Mouse (Mus musculus) liver, embryonic 15.5 days (tissue): ENCODE measurements around the gene Arhgef2. TPM values are rescaled to one million over a fixed set of nuclear protein-coding genes. Genes with fewer than 3 reads are reported as not detected.
"Not testable (repeated sequence)": the region's sequence is repeated elsewhere in the genome, so short reads cannot be mapped to it uniquely, and the experiment has no call there.

Experiments
- ATAC-seq: fragments of 200-750 bp; cut with Nextera tagmentation; 2 replicates; pipeline ENCODE4 v1.8.0; 2017; ENCODE audit warnings: moderate number of reproducible peaks, mild to moderate bottlenecking, moderate library complexity; ENCODE audit not compliant: insufficient read depth
- H3K27ac ChIP-seq: fragments of 300-500 bp; sonication (generic); replicated peaks from 2 replicates; pipeline ENCODE4 v1.5.1; 2015; ENCODE audit warnings: mild to moderate bottlenecking, inconsistent platforms
- H3K27me3 ChIP-seq: fragments of 300-500 bp; sonication (generic); 2 replicates; pipeline ENCODE4 v1.6.1; 2015; ENCODE audit warnings: mild to moderate bottlenecking, inconsistent platforms
- H3K36me3 ChIP-seq: fragments of 300-500 bp; sonication (generic); replicated peaks from 2 replicates; pipeline ENCODE4 v1.6.1; 2015; ENCODE audit warnings: moderate library complexity, mild to moderate bottlenecking, inconsistent platforms
- H3K4me1 ChIP-seq: fragments of 300-500 bp; sonication (generic); replicated peaks from 2 replicates; pipeline ENCODE4 v1.6.1; 2015; ENCODE audit warnings: inconsistent platforms
- H3K4me2 ChIP-seq: fragments of 300-500 bp; sonication (generic); 2 replicates; pipeline ENCODE4 v1.6.1; 2015; ENCODE audit warnings: moderate library complexity, mild to moderate bottlenecking, inconsistent platforms
- H3K4me3 ChIP-seq: fragments of 300-500 bp; sonication (generic); replicated peaks from 2 replicates; pipeline ENCODE4 v1.5.1; 2015; ENCODE audit warnings: mild to moderate bottlenecking, inconsistent platforms
- H3K9ac ChIP-seq: fragments of 300-500 bp; sonication (generic); 2 replicates; pipeline ENCODE4 v1.6.1; 2015; ENCODE audit warnings: moderate library complexity, mild to moderate bottlenecking, inconsistent platforms
- H3K9me3 ChIP-seq: fragments of 300-500 bp; sonication (generic); replicated peaks from 2 replicates; pipeline ENCODE4 v1.6.1; 2016; ENCODE audit warnings: inconsistent platforms
- WGBS: fragments of 180-500 bp; shearing (Covaris S2); methylation state at CpG from one replicate; pipeline ENCODE4 v1.1.7; 2015; ENCODE audit warnings: mixed read lengths; ENCODE audit not compliant: insufficient replicate concordance; 5-methylcytosine and 5-hydroxymethylcytosine counted together
- polyA plus RNA-seq: library from polyadenylated mRNA; unstranded; fragments of >200 nt; fragmentation: Nextera tagmentation; extraction: Ambion mirVana; gene quantifications from 2 replicates; pipeline ENCODE4 v1.2.1, GENCODE M21; 2015

Arhgef2 gene
- polyA plus RNA-seq, 1 experiment from 2014 or later: 14.4 TPM

- peaks cover 35% of the 10 kb centered on the region for H3K4me1 ChIP-seq
- no peak overlapping the region for H3K4me3 ChIP-seq
- no peaks in the 10 kb centered on the region for H3K9me3 ChIP-seq
- ATAC-seq: no peak; the same call in 1 of the 2 replicates
- H3K9ac ChIP-seq: no peak overlapping the region
- peaks cover 28% of the 10 kb centered on the region for H3K36me3 ChIP-seq
- 59% methylated on average over 3 of the region's 3 CpGs for WGBS
- H3K27me3 ChIP-seq: no peaks in the 10 kb centered on the region
- no peak overlapping the region for H3K27ac ChIP-seq
- H3K4me2 ChIP-seq: no peak overlapping the region
Observed at GRCm38 (mm10) chr3:88591044-88591443, 14.7 kb upstream of the Arhgef2 start.

GRCm38 (mm10) chr3:88591950-88592731 lies 13.6 kb upstream of the Arhgef2 start:
- no peak; the same call in 1 of the 2 replicates for ATAC-seq
- no peaks in the 10 kb centered on the region for H3K27me3 ChIP-seq
- no peak overlapping the region for H3K9ac ChIP-seq
- peaks cover 17% of the 10 kb centered on the region for H3K36me3 ChIP-seq
- H3K4me1 ChIP-seq: peaks cover 35% of the 10 kb centered on the region
- H3K9me3 ChIP-seq: no peaks in the 10 kb centered on the region
- WGBS: 25% methylated on average over 9 of the region's 9 CpGs
- H3K4me3 ChIP-seq: no peak overlapping the region
- peak overlapping the region; percentile 57 for H3K4me2 ChIP-seq
- H3K27ac ChIP-seq: peak overlapping the region; percentile 53; the same call in 1 of the 2 replicates

GRCm38 (mm10) chr3:88592942-88593576 lies 12.7 kb upstream of the Arhgef2 start:
- H3K9ac ChIP-seq: no peak overlapping the region
- no peak overlapping the region for H3K27ac ChIP-seq

GRCm38 (mm10) chr3:88593893-88594580 lies 11.7 kb upstream of the Arhgef2 start:
- ATAC-seq: no peak
- H3K9me3 ChIP-seq: no peaks in the 10 kb centered on the region
- no peak overlapping the region for H3K4me2 ChIP-seq
- H3K9ac ChIP-seq: no peak overlapping the region
- H3K36me3 ChIP-seq: no peaks in the 10 kb centered on the region
- no peak overlapping the region for H3K4me3 ChIP-seq
- peaks cover 35% of the 10 kb centered on the region for H3K4me1 ChIP-seq
- 47% methylated on average over 10 of the region's 10 CpGs for WGBS
- no peak overlapping the region for H3K27ac ChIP-seq
- H3K27me3 ChIP-seq: no peaks in the 10 kb centered on the region

More at GRCm38 (mm10) chr3:88592942-88593576, 12.7 kb upstream of the Arhgef2 start:
- peak overlapping the region; percentile 25; the same call in 1 of the 2 replicates for H3K4me3 ChIP-seq
- peak overlapping the region; percentile 57 for H3K4me2 ChIP-seq
- ATAC-seq: no peak
- peaks cover 35% of the 10 kb centered on the region for H3K4me1 ChIP-seq
- 34% methylated on average over 10 of the region's 10 CpGs for WGBS
- no peaks in the 10 kb centered on the region for H3K9me3 ChIP-seq
- H3K27me3 ChIP-seq: no peaks in the 10 kb centered on the region
- H3K36me3 ChIP-seq: peaks cover 8% of the 10 kb centered on the region

GRCm38 (mm10) chr3:88596547-88596946 lies 9.2 kb upstream of the Arhgef2 start:
- H3K4me2 ChIP-seq, H3K27me3 ChIP-seq, H3K4me3 ChIP-seq, H3K9ac ChIP-seq, H3K27ac ChIP-seq, ATAC-seq, H3K36me3 ChIP-seq, H3K9me3 ChIP-seq: not testable (repeated sequence)
- H3K4me1 ChIP-seq: peaks cover 23% of the 10 kb centered on the region
- WGBS: 66% methylated on average over 4 of the region's 4 CpGs

- WGBS: 63% methylated on average over 4 of the region's 4 CpGs
- peaks cover 21% of the 10 kb centered on the region for H3K4me1 ChIP-seq
Observed at GRCm38 (mm10) chr3:88602466-88602865, 3.3 kb upstream of the Arhgef2 start.

GRCm38 (mm10) chr3:88603714-88604161 lies 2.0 kb upstream of the Arhgef2 start:
- Histone ChIP-seq H3K9ac (no peak overlapping the region), H3K27me3 (no peaks in the 10 kb centered on the region), H3K4me3 (no peak overlapping the region), H3K9me3 (no peaks in the 10 kb centered on the region), H3K27ac (no peak overlapping the region), H3K4me1 (peaks cover 28% of the 10 kb centered on the region), H3K4me2 (no peak overlapping the region), H3K36me3 (no peaks in the 10 kb centered on the region)
- ATAC-seq: peak; percentile 60; the same call in 1 of the 2 replicates
- WGBS: 13% methylated on average over 6 of the region's 6 CpGs

More at GRCm38 (mm10) chr3:88602466-88602865, 3.3 kb upstream of the Arhgef2 start:
- Histone ChIP-seq H3K4me2 (no peak overlapping the region), H3K9me3 (no peaks in the 10 kb centered on the region), H3K27me3 (no peaks in the 10 kb centered on the region), H3K36me3 (no peaks in the 10 kb centered on the region), H3K4me3 (no peak overlapping the region), H3K27ac (no peak overlapping the region), H3K9ac (no peak overlapping the region)
- no peak for ATAC-seq

- WGBS: 75% methylated on average over 7 of the region's 7 CpGs
- Histone ChIP-seq H3K36me3 (no peaks in the 10 kb centered on the region), H3K9ac (no peak overlapping the region), H3K27ac (no peak overlapping the region), H3K4me3 (no peak overlapping the region), H3K4me2 (no peak overlapping the region), H3K9me3 (no peaks in the 10 kb centered on the region), H3K4me1 (peaks cover 28% of the 10 kb centered on the region), H3K27me3 (no peaks in the 10 kb centered on the region)
- ATAC-seq: no peak
Observed at GRCm38 (mm10) chr3:88604863-88605262, 903 bp upstream of the Arhgef2 start.

- Histone ChIP-seq H3K4me1 (peaks cover 28% of the 10 kb centered on the region), H3K36me3 (no peaks in the 10 kb centered on the region), H3K27ac (no peak overlapping the region), H3K4me3 (peak overlapping the region; percentile 21), H3K9me3 (no peaks in the 10 kb centered on the region), H3K27me3 (no peaks in the 10 kb centered on the region), H3K9ac (no peak overlapping the region), H3K4me2 (peak overlapping the region; percentile 53)
- peak; percentile 74 for ATAC-seq
- under 1% methylated on average over 20 of the region's 20 CpGs for WGBS
Observed at GRCm38 (mm10) chr3:88607065-88607757, 1.4 kb downstream of the Arhgef2 start.

GRCm38 (mm10) chr3:88607758-88608138 lies 2.0 kb downstream of the Arhgef2 start:
- peak overlapping the region; percentile 53 for H3K4me2 ChIP-seq
- 0 out of 2 replicates have a peak, but pooled peaks have one; percentile 8 for ATAC-seq
- peak overlapping the region; percentile 14 for H3K4me3 ChIP-seq
- no peaks in the 10 kb centered on the region for H3K27me3 ChIP-seq
- H3K27ac ChIP-seq: no peak overlapping the region
- no peak overlapping the region for H3K9ac ChIP-seq
- 18% methylated on average over 10 of the region's 10 CpGs for WGBS
- no peaks in the 10 kb centered on the region for H3K36me3 ChIP-seq
- H3K4me1 ChIP-seq: peaks cover 28% of the 10 kb centered on the region
- H3K9me3 ChIP-seq: no peaks in the 10 kb centered on the region
